Mouse (Mus musculus) stomach, postnatal 0 days (tissue): ENCODE data around the gene Ascc1. TPM values are rescaled to one million over a fixed set of nuclear protein-coding genes. Genes with fewer than 3 reads are reported as not detected.

Experiments used
- ATAC-seq: fragments of 200-750 bp; cut with Nextera tagmentation; 2 replicates; pipeline ENCODE4 v1.8.0; 2017; ENCODE audit not compliant: low FRiP score, low TSS enrichment
- DNase-seq: peaks from one replicate; pipeline ENCODE4 v3.0.0-alpha.2; 2016; ENCODE audit warnings: low spot score
- H3K27ac ChIP-seq: fragments of 300-500 bp; sonication (generic); replicated peaks from 2 replicates; pipeline ENCODE4 v1.5.1; 2014; ENCODE audit warnings: mild to moderate bottlenecking, control low read depth
- H3K27me3 ChIP-seq: fragments of 300-500 bp; sonication (generic); 2 replicates; pipeline ENCODE4 v1.6.1; 2014; ENCODE audit warnings: low read length; ENCODE audit not compliant: control insufficient read depth, insufficient read depth
- H3K36me3 ChIP-seq: fragments of 300-500 bp; sonication (generic); 2 replicates; pipeline ENCODE4 v1.6.1; 2014; ENCODE audit warnings: low read length, mixed read lengths; ENCODE audit not compliant: control insufficient read depth, insufficient read depth
- H3K4me1 ChIP-seq: fragments of 300-500 bp; sonication (generic); replicated peaks from 2 replicates; pipeline ENCODE4 v1.6.1; 2014; ENCODE audit warnings: antibody characterized with exemption; ENCODE audit not compliant: control insufficient read depth, insufficient read depth
- H3K4me2 ChIP-seq: fragments of 300-500 bp; sonication (generic); replicated peaks from 2 replicates; pipeline ENCODE4 v1.6.1; 2014; ENCODE audit warnings: low read depth, mild to moderate bottlenecking, control low read depth, moderate library complexity
- H3K4me3 ChIP-seq: fragments of 300-500 bp; sonication (generic); 2 replicates; pipeline ENCODE4 v1.5.1; 2014; ENCODE audit warnings: low read depth, low read length, control low read depth
- H3K9ac ChIP-seq: fragments of 300-500 bp; sonication (generic); 2 replicates; pipeline ENCODE4 v1.6.1; 2014; ENCODE audit warnings: mild to moderate bottlenecking, low read length, control low read depth, mixed read lengths
- H3K9me3 ChIP-seq: fragments of 300-500 bp; sonication (generic); 2 replicates; pipeline ENCODE4 v1.6.1; 2016; ENCODE audit warnings: low read length; ENCODE audit not compliant: control insufficient read depth
- CTCF ChIP-seq: IDR thresholded peaks from 2 replicates; pipeline ENCODE4 v1.5.1; 2016; ENCODE audit warnings: antibody characterized with exemption, low read depth, mild to moderate bottlenecking, moderate library complexity
- EP300 ChIP-seq: optimal IDR thresholded peaks from 2 replicates; pipeline ENCODE3; 2016; ENCODE audit warnings: antibody characterized with exemption
- WGBS: fragments of 180-500 bp; shearing (Covaris S2); extraction: QIAGEN DNeasy Blood & Tissue Kit; methylation state at CpG from one replicate; pipeline ENCODE4 v1.1.7; 2014; 5-methylcytosine and 5-hydroxymethylcytosine counted together
- polyA plus RNA-seq: library from polyadenylated mRNA; unstranded; fragments of >200 nt; fragmentation: Nextera tagmentation; extraction: Ambion mirVana; gene quantifications from 2 replicates; pipeline ENCODE4 v1.2.1, GENCODE M21; 2015

Ascc1 gene
- polyA plus RNA-seq, 1 experiment from 2014 or later: 29.0 TPM

- H3K27me3 ChIP-seq: no peaks in the 10 kb centered on the region
- no peak for ATAC-seq
- peak overlapping the region; percentile 81 for H3K27ac ChIP-seq
- no peak overlapping the region for H3K9ac ChIP-seq
- H3K4me2 ChIP-seq: no peak overlapping the region
- WGBS: 74% methylated on average over 4 of the region's 4 CpGs
- H3K36me3 ChIP-seq: no peaks in the 10 kb centered on the region
- no peak overlapping the region for H3K4me3 ChIP-seq
- H3K9me3 ChIP-seq: no peaks in the 10 kb centered on the region
- DNase-seq: no peak
- no peak for TF ChIP-seq EP300
- TF ChIP-seq CTCF: no peak
- H3K4me1 ChIP-seq: peaks cover 29% of the 10 kb centered on the region
Observed at GRCm38 (mm10) chr10:59973400-59973799, 29.2 kb upstream of the Ascc1 start.

GRCm38 (mm10) chr10:59974191-59974664 is 28.4 kb upstream of the Ascc1 start:
- TF ChIP-seq EP300: peak; percentile 97
- TF ChIP-seq CTCF: no peak
- ATAC-seq: peak; percentile 55
- Histone ChIP-seq H3K4me1 (peaks cover 36% of the 10 kb centered on the region), H3K27me3 (no peaks in the 10 kb centered on the region), H3K9me3 (no peaks in the 10 kb centered on the region), H3K4me3 (no peak overlapping the region), H3K36me3 (no peaks in the 10 kb centered on the region), H3K9ac (0 out of 2 replicates have a peak overlapping the region, but pooled peaks have one; percentile 41), H3K4me2 (peak overlapping the region; percentile 29), H3K27ac (peak overlapping the region; percentile 81)
- DNase-seq: peak; percentile 53
- 14% methylated on average over 6 of the region's 6 CpGs for WGBS

GRCm38 (mm10) chr10:59974786-59975185 is 27.8 kb upstream of the Ascc1 start:
- Histone ChIP-seq H3K4me3 (no peak overlapping the region), H3K36me3 (no peaks in the 10 kb centered on the region), H3K9ac (no peak overlapping the region), H3K4me1 (peaks cover 40% of the 10 kb centered on the region), H3K27me3 (no peaks in the 10 kb centered on the region), H3K9me3 (no peaks in the 10 kb centered on the region), H3K4me2 (no peak overlapping the region), H3K27ac (peak overlapping the region; percentile 81)
- ATAC-seq (no peak), DNase-seq (no peak)
- WGBS: 61% methylated on average over 3 of the region's 3 CpGs
- no peak for TF ChIP-seq CTCF
- TF ChIP-seq EP300: no peak

- DNase-seq: no peak
- WGBS: 54% methylated on average over 2 of the region's 4 CpGs
- peaks cover 30% of the 10 kb centered on the region for H3K4me1 ChIP-seq
Observed at GRCm38 (mm10) chr10:59977141-59977540, 25.5 kb upstream of the Ascc1 start.

GRCm38 (mm10) chr10:59977715-59978343 is 24.8 kb upstream of the Ascc1 start:
- peaks cover 30% of the 10 kb centered on the region for H3K4me1 ChIP-seq
- no peak overlapping the region; the same call in 1 of the 2 replicates for H3K9ac ChIP-seq
- H3K9me3 ChIP-seq: no peaks in the 10 kb centered on the region
- no peaks in the 10 kb centered on the region for H3K27me3 ChIP-seq
- no peak overlapping the region for H3K4me2 ChIP-seq
- WGBS: 82% methylated on average over 5 of the region's 5 CpGs
- H3K27ac ChIP-seq: peak overlapping the region; percentile 88
- no peaks in the 10 kb centered on the region for H3K36me3 ChIP-seq
- ATAC-seq: no peak
- no peak overlapping the region for H3K4me3 ChIP-seq
- no peak for DNase-seq
- TF ChIP-seq EP300 (no peak), CTCF (no peak)

More at GRCm38 (mm10) chr10:59977141-59977540, 25.5 kb upstream of the Ascc1 start:
- Histone ChIP-seq H3K4me2 (no peak overlapping the region), H3K36me3 (no peaks in the 10 kb centered on the region), H3K27ac (no peak overlapping the region), H3K27me3 (no peaks in the 10 kb centered on the region), H3K9me3 (no peaks in the 10 kb centered on the region), H3K9ac (no peak overlapping the region), H3K4me3 (no peak overlapping the region)
- TF ChIP-seq EP300 (no peak), CTCF (no peak)
- ATAC-seq: no peak

- peak overlapping the region; percentile 88 for H3K27ac ChIP-seq
- 26% methylated on average over 2 of the region's 2 CpGs for WGBS
- H3K27me3 ChIP-seq: no peaks in the 10 kb centered on the region
- no peak for DNase-seq
- no peak overlapping the region for H3K4me3 ChIP-seq
- no peaks in the 10 kb centered on the region for H3K9me3 ChIP-seq
- H3K4me2 ChIP-seq: 0 out of 2 replicates have a peak overlapping the region, but pooled peaks have one; percentile 29
- H3K9ac ChIP-seq: peak overlapping the region; percentile 38; the same call in 1 of the 2 replicates
- peaks cover 30% of the 10 kb centered on the region for H3K4me1 ChIP-seq
- ATAC-seq: no peak
- no peaks in the 10 kb centered on the region for H3K36me3 ChIP-seq
- TF ChIP-seq EP300: no peak
- no peak for TF ChIP-seq CTCF
Observed at GRCm38 (mm10) chr10:59978401-59978800, 24.2 kb upstream of the Ascc1 start.
